In the genomic region with DNA sequence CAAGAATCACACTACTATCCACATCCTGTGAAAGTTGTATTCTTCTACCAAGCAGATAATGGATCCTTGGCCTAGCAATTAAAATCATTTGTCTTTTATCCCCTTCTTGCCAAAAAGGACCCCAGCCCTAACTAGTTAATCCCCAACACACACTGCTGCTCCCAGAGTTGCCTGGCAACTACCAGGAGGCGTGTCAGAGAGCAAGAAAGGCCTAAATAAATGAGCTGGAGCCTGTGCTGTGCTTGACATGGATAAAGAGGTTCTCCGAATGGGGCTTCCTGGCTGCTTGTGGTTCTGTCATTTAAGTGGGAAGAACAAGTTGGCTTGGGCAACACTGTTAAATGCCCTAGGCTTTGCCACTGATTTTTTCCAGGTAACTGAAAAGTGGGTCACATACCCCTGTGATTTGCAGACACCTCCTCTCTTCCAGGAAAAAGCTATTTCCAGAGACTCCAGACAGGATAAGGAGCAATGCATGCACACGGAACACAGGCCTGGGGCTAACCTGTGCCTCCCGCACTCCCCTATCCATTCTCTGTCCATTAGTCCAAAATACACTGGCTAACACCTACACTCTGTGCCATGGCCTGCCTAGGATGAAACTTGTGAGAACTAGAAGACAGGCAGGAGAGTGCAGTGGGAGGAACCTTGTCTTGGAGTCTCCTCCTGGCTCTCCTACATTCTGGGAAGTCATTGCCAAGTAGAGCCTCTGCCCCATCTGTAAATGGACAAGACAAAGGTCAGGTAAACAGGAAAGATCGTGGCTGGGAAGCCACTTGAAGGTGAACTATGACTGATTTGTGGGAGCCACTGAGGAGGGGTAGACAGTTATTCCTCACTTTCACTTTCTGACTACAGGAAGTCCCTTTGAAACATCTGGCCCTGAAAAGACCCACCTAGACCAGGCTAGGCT, we compare ENCODE assay signal across 10 mouse cellular contexts.
DNase-seq lines count a peak whose midpoint lies in the region; ATAC-seq and TF ChIP-seq lines count a peak whose summit lies in the region.
"Had no signal": no experiment of that assay in that cellular context is flagged by ENCODE, and none has a peak within 500 bp of the region (broad histone marks: within the 10 kb centered on the region; RNA-seq: fewer than 3 reads in every experiment).

No protein-coding gene starts in this region.

- TF ChIP-seq CTCF in hindbrain, postnatal 0 days (IDR thresholded peaks at IDR 0.05; ENCODE audit: low read depth), result no peak

- H3K4me1 ChIP-seq in embryonic facial prominence, embryonic 14.5 days (ENCODE audit: control insufficient read depth, insufficient read depth, low read length), result no peaks in the 10 kb centered on the region
- no peaks in the 10 kb centered on the region for H3K4me1 ChIP-seq in hindbrain, postnatal 0 days (ENCODE audit: insufficient read depth, low read length)
- peaks cover 18% of the 10 kb centered on the region for H3K4me1 ChIP-seq in neural tube, embryonic 13.5 days (replicated peaks)

- no peak overlapping the region for H3K4me3 ChIP-seq in embryonic facial prominence, embryonic 14.5 days (ENCODE audit: low read depth, low read length)
- H3K4me3 ChIP-seq in hindbrain, postnatal 0 days (ENCODE audit: low read length), result no peak overlapping the region
- H3K4me3 ChIP-seq in neural tube, embryonic 13.5 days, result no peak overlapping the region

- DNase-seq in layer of hippocampus, adult 9-11 months, result peak; percentile 19
- no peak for DNase-seq in layer of hippocampus, adult 8-10 months (ENCODE audit: low spot score in 2 of 2)
- DNase-seq in embryonic facial prominence, embryonic 14.5 days (ENCODE audit: low spot score), result peak; percentile 65
- peak; percentile 71 for DNase-seq in hindbrain, postnatal 0 days (ENCODE audit: low spot score)
- DNase-seq in lung, adult 18-20 months, result no peak
- no peak for DNase-seq in adrenal gland, adult (ENCODE audit: inconsistent age in 2 of 2, low spot score in 1 of 2)
- no peak for DNase-seq in lung, postnatal 4 days
- DNase-seq: thymus, postnatal 14 days had no signal

- 59% methylated on average over 5 of the region's 5 CpGs for WGBS in embryonic facial prominence, embryonic 14.5 days
- WGBS in hindbrain, postnatal 0 days, result 52% methylated on average over 5 of the region's 5 CpGs
- WGBS in neural tube, embryonic 13.5 days, result 45% methylated on average over 5 of the region's 5 CpGs

- no peaks in the 10 kb centered on the region for H3K9me3 ChIP-seq in embryonic facial prominence, embryonic 14.5 days (ENCODE audit: control insufficient read depth, low read length)
- no peaks in the 10 kb centered on the region for H3K9me3 ChIP-seq in hindbrain, postnatal 0 days (ENCODE audit: low read length)
- no peaks in the 10 kb centered on the region for H3K9me3 ChIP-seq in neural tube, embryonic 13.5 days

- 0 out of 2 replicates have a peak, but pooled peaks have one; percentile 70 for ATAC-seq in embryonic facial prominence, embryonic 14.5 days (ENCODE audit: low read depth)
- ATAC-seq in hindbrain, postnatal 0 days, result peak; percentile 87
- peak; percentile 78 for ATAC-seq in neural tube, embryonic 13.5 days (ENCODE audit: low read depth)

- H3K4me2 ChIP-seq in embryonic facial prominence, embryonic 14.5 days (ENCODE audit: low read depth, low read length), result no peak overlapping the region
- no peak overlapping the region for H3K4me2 ChIP-seq in hindbrain, postnatal 0 days (ENCODE audit: low read depth, low read length)
- no peak overlapping the region for H3K4me2 ChIP-seq in neural tube, embryonic 13.5 days
- H3K4me2 ChIP-seq: liver, embryonic 11.5 days had no signal

- H3K27me3 ChIP-seq in embryonic facial prominence, embryonic 14.5 days (replicated peaks; ENCODE audit: control insufficient read depth, insufficient read depth, low read length), result no peaks in the 10 kb centered on the region
- H3K27me3 ChIP-seq in hindbrain, postnatal 0 days (ENCODE audit: insufficient read depth, low read length), result no peaks in the 10 kb centered on the region
- no peaks in the 10 kb centered on the region; the same call in 1 of the 2 replicates for H3K27me3 ChIP-seq in neural tube, embryonic 13.5 days

- H3K36me3 ChIP-seq in embryonic facial prominence, embryonic 14.5 days (ENCODE audit: control insufficient read depth, insufficient read depth, low read length), result peaks cover 10% of the 10 kb centered on the region; the same call in 1 of the 2 replicates
- 0 out of 2 replicates have a peak, but pooled peaks cover 5% of the 10 kb centered on the region for H3K36me3 ChIP-seq in hindbrain, postnatal 0 days (ENCODE audit: insufficient read depth, low read length)
- H3K36me3 ChIP-seq in neural tube, embryonic 13.5 days, result 0 out of 2 replicates have a peak, but pooled peaks cover 7% of the 10 kb centered on the region

- no peak overlapping the region for H3K9ac ChIP-seq in embryonic facial prominence, embryonic 14.5 days (ENCODE audit: low read depth, low read length)
- no peak overlapping the region for H3K9ac ChIP-seq in hindbrain, postnatal 0 days (replicated peaks; ENCODE audit: low read length)
- no peak overlapping the region for H3K9ac ChIP-seq in neural tube, embryonic 13.5 days

- H3K27ac ChIP-seq in embryonic facial prominence, embryonic 14.5 days (replicated peaks; ENCODE audit: low read depth, low read length), result no peak overlapping the region
- no peak overlapping the region for H3K27ac ChIP-seq in hindbrain, postnatal 0 days
- H3K27ac ChIP-seq in neural tube, embryonic 13.5 days (replicated peaks), result no peak overlapping the region

Comparison
In these comparisons a context has a peak if more than half of its experiments do, and no peak if none do; other contexts are left out.
1. DNase-seq: peak in layer of hippocampus, adult 9-11 months (single experiment), embryonic facial prominence, embryonic 14.5 days (single experiment) and hindbrain, postnatal 0 days (single experiment); none in layer of hippocampus, adult 8-10 months (0 of 2), lung, adult 18-20 months (0 of 2), adrenal gland, adult (0 of 2) and lung, postnatal 4 days (0 of 2).
2. Peak in every context shown above with its lines, with median percentiles within 50 percentile points of each other: ATAC-seq.